Mouse (Mus musculus): ENCODE data around the gene Gm20388. TPM values are rescaled to one million over a fixed set of nuclear protein-coding genes. Genes with fewer than 3 reads are reported as not detected.

The Gm20388 gene
- total RNA-seq, 2 experiments from 2014 or later: 4.4 to 7.8 TPM

- peak; percentile 65 to 76 for DNase-seq (ENCODE audit: low spot score in 2 of 2)
These were observed 1636.5 kb downstream of the Gm20388 start for GRCm38 (mm10) chr8:121547132-121547531.

GRCm38 (mm10) chr8:121550056-121550455 is 1639.4 kb downstream of the Gm20388 start:
- DNase-seq (ENCODE audit: low spot score in 2 of 2): no peak

GRCm38 (mm10) chr8:121551065-121551985 is 1640.7 kb downstream of the Gm20388 start:
- DNase-seq (ENCODE audit: low spot score in 2 of 2): no peak

- no peak for DNase-seq (ENCODE audit: low spot score in 2 of 2)
These were observed 1641.9 kb downstream of the Gm20388 start for GRCm38 (mm10) chr8:121552506-121552905.

GRCm38 (mm10) chr8:121553831-121554475 is 1643.3 kb downstream of the Gm20388 start:
- DNase-seq (ENCODE audit: low spot score in 2 of 2): no peak

GRCm38 (mm10) chr8:121557746-121558145 is 1647.1 kb downstream of the Gm20388 start:
- DNase-seq (ENCODE audit: low spot score in 2 of 2): no peak

- no peak for DNase-seq (ENCODE audit: low spot score in 2 of 2)
These were observed 1647.9 kb downstream of the Gm20388 start for GRCm38 (mm10) chr8:121558538-121558937.

- DNase-seq (ENCODE audit: low spot score in 2 of 2): no peak
These were observed 1649.2 kb downstream of the Gm20388 start for GRCm38 (mm10) chr8:121559801-121560200.

GRCm38 (mm10) chr8:121560432-121561100 is 1649.9 kb downstream of the Gm20388 start:
- no peak for DNase-seq (ENCODE audit: low spot score in 2 of 2)

GRCm38 (mm10) chr8:121561636-121562345 is 1651.2 kb downstream of the Gm20388 start:
- no peak for DNase-seq (ENCODE audit: low spot score in 2 of 2)

GRCm38 (mm10) chr8:121562941-121563351 is 1652.3 kb downstream of the Gm20388 start:
- DNase-seq (ENCODE audit: low spot score in 2 of 2): no peak

- DNase-seq (ENCODE audit: low spot score in 2 of 2): no peak
These were observed 1653.1 kb downstream of the Gm20388 start for GRCm38 (mm10) chr8:121563701-121564100.

GRCm38 (mm10) chr8:121568321-121568720 is 1657.7 kb downstream of the Gm20388 start:
- no peak for DNase-seq (ENCODE audit: low spot score in 2 of 2)

GRCm38 (mm10) chr8:121570335-121570734 is 1659.7 kb downstream of the Gm20388 start:
- DNase-seq (ENCODE audit: low spot score in 2 of 2): peak; percentile 51 to 61

- DNase-seq (ENCODE audit: low spot score in 2 of 2): no peak
These were observed 1660.2 kb downstream of the Gm20388 start for GRCm38 (mm10) chr8:121570801-121571200.

- no peak for DNase-seq (ENCODE audit: low spot score in 2 of 2)
These were observed 1661.5 kb downstream of the Gm20388 start for GRCm38 (mm10) chr8:121572121-121572520.

- no peak for DNase-seq (ENCODE audit: low spot score in 2 of 2)
These were observed 1662.6 kb downstream of the Gm20388 start for GRCm38 (mm10) chr8:121573275-121573674.

GRCm38 (mm10) chr8:121575661-121576060 is 1665.0 kb downstream of the Gm20388 start:
- no peak for DNase-seq (ENCODE audit: low spot score in 2 of 2)

- no peak for DNase-seq (ENCODE audit: low spot score in 2 of 2)
These were observed 1667.4 kb downstream of the Gm20388 start for GRCm38 (mm10) chr8:121577751-121578675.
